Mouse (Mus musculus) cerebellum, adult 11-12 months (tissue): ENCODE results near the gene Mdfic.
"Not testable (repeated sequence)": the region's sequence is repeated elsewhere in the genome, so short reads cannot be mapped to it uniquely, and the experiment has no call there.

Experiments
- DNase-seq: peaks from one replicate; pipeline ENCODE4 v3.0.0; 2022

The Mdfic gene

DNA sequence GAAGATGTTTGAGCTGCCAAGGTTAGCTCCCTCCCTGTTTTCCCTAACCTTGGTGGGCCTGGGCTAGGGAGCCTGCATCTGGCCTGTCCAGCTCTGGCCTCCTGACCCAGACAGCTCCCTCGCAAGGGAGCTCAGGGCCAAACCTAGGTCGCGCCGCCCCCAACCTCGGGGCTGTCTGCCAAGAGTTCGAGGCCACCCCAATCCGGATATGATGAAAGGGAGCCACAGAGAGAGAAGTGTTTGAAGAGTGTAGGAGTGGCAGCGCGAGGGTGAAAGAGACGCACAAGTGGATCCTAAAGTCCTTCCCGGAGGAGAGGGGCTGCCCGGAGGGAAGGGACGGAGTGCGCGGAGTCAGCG is at the start of gene Mdfic:
TSS of gene Mdfic (plus strand) at position 201 of the 357 bp plus-strand sequence.
- DNase-seq = no peak

DNA sequence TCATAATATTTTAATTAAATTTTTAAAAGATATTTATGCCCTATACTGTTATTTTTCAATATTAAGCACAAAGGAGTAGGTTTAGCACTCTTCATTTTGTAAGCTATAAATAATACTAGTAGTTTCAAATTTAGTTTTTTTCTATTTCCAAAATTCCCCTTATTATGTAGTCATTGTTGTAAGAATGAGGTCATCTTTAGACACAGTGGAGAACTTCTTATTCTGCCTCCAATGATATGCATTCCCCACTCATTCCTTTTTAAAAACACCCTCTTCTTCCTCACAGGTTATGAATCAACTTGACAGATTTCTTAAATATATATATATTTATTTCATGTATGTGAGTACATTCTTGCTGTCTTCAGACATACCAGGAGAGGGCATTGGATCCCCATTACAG is 49.1 kb upstream of the Mdfic start:
- no peak for DNase-seq

DNA sequence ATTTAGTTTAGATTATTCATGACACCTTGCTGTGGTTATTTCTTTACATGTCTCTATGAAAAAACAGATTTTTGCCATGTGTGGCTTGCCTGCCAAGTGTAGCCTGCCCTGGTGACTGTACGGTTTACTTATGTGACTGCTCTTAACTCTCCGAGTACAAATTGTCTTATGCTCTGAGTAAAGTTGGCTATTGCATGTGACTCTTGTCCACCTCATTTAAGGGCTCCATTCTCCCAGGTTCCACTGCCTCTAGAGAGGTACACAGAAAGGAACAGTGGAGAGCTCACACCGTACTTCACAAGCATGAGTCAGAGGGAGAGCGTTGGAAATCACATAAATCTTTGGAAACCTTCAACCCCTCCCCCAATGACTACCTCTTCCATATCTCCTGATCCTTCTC is 10.4 kb upstream of the Mdfic start:
- no peak for DNase-seq

DNA sequence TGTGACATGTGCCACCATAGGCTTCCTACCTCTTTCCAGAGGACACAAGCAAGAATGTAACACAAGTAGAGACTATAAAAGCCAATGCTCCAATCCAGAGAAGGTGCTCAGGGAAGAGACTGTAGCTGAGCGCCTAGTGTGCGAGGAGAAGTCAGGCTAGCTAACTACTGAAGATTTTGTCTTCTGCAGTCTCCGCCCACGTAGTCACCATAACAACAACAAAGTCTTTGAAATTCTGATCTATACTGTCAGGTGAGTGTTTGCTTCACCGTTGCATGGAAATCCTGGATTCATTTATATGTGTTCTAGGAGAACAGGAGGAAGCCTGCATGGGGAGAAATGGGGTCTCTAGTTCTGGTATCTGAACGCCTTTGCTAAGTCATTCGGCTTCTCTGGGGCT is 9.8 kb upstream of the Mdfic start:
- DNase-seq = no peak

DNA sequence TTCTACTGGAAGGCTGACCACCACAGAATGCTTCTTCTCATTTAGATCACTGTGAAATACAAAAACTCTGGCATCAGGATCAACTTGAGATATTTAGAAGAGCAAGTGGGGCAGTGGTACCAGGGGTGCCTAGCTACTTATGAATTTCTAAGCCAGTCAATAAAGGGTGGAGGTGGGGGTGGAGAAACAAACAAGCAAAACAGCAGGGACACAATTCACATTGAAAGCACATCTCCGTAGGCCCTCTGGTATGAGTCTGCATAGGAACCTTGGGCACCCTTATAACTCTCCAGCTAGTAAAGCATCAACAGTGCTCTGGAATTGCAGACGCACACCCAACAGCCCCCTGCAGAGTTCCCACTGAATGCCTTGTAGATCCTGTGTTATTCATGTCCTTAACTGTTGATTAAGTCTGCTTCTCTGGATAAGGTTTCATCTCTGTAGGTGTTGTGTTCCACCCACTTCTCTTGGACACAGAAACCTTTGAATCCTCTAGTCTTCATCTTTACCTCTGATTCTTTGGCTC is 7.5 kb upstream of the Mdfic start:
- no peak for DNase-seq

DNA sequence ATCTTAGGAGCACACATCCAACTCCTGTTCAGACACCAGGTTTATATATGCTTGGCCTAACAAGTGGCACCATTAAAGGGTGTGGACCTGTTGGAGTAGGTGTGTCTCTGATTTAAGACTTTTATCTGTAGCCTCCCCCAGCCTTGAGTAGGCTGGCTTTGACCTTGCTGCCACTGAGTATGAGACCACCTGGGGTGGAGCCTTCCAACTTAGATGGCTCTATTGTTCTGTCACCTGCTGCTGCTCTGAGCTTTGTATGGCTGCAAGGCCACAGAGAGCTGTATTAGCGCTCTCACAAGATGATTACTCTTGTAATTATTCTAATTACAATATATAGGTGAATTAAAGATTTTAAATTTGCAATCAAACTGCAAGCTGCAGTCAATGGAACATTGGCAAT is 6.4 kb upstream of the Mdfic start:
- DNase-seq = not testable (repeated sequence)

DNA sequence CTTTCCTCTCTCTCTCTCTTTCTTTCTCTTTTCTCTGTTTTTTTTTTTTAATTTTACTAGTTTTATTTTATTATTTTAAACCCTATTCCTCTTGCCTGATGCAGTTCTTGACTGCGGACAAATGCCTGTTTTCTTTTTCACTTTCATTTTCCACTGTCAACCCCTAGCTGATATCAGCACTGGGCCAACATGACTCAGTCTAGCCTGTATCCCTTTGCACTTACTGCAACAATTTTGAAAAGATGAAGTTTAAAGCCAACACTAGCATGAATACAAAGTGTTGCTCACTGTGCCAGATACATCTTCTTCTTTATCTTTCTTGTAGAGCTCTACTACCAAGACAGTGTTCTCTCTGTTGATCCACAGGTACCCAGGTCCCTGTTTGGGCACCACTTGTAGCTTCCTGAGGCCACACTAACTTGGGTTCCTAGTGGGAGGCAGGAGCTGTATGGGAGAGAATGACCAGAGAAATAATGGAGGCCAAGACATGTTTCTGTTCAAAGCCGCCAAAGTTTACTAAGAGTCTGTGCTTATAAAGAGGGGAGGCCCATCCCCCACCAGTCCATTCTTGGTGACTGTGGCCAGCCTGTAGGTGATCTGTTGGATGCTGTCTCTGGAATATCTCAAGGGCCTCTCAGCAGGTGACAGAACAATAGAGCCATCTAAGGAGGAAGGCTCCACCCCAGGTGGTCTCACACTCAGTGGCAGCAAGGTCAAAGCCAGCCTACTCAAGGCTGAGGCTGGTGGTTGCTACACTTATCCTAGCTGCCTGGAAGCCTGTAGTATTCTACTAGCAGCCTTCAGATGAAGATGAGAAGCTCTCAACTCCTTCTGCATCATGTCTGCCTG is 5.2 kb upstream of the Mdfic start:
- DNase-seq = no peak

DNA sequence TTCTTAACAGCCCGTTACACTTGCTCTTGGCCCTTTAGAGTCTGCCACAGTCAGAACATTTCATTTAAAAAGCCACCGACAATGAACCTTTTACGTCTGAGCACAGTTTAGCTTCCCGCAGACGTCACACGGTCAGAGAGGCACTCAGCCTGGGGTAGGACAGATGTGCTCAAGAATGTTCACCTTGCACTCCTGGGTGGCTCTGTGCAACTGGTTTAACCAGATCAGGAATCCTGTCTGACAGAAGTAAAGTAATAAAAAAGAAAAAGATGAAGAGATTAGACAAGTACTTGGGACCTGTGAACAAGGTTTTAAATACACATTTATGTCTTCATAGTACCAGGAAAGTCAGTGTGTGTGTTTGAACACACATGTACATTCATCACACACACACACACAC is 542 bp upstream of the Mdfic start:
- no peak for DNase-seq

DNA sequence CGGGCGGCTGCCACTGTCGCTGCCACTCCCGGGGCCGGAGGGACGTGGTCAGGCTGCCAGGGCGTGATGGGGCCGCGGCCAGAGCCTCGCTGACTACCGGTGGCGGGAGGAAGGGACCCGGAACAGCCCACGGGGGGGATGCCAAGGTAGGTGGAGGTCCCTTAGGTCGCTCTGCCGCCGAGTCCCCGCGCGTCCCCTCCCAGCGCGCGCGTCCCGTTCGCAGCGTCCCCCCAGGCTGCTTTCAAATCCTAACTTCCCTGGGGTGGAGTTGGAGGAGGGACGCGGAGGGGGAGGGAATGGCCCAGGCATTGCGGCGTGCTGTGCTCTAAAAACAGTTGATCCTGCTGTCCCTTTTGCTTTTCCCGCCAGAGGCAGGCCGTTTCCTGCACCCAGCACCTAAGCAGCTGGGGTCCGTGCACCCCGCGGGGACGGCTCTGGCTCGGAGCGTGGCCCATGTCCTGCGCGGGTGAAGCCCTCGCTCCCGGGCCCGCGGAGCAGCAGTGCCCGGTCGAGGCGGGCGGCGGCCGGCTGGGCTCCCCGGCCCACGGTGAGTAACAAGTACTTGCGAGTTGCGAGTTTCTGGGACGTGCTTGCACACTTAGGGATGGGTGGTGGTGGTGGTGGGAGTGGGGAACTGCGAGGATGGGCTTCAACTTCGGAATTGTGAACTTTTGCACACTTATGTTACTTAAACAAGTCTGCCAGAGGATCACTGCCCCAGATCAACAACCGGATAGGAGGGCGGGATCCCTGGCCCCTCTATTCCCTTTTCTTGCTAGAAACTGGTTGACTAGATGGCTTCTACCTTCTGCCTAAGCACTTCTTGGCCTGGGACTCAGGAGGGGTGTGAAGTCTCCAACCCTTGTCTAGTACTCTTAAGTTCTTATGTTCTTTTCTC is 606 bp downstream of the Mdfic start:
- no peak for DNase-seq

DNA sequence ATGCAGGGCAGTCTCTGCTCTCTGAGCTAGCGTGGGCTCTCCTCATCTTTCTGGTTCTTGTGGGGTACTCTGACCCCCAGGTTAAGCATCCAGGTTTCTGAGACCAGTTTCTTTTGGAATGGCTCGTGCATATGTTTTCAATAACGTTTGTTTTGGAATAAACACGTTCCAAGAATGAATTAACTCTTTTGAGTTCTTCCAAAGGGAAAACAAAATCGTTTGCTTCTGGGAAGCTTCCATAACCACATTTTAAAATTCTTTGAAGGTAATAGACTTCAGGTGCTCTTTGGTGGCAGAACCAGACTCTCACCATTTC is 1.2 kb downstream of the Mdfic start:
- no peak for DNase-seq

DNA sequence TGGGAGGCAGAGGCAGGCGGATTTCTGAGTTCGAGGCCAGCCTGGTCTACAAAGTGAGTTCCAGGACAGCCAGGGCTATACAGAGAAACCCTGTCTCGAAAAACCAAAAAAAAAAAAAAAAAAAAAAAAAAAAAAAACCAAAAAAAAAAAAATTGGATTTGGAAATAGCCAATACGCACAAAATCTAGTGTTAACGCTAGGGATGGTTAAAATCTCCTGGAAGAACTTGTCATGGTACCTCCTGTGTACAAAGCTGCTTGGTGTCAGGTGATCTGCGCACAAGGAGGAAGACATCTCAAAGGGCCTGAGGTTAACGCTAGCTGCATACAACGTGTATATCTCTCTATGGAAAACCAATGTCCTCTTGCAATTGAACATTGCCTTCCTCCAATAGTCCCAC is 2.2 kb downstream of the Mdfic start:
- not testable (repeated sequence) for DNase-seq

DNA sequence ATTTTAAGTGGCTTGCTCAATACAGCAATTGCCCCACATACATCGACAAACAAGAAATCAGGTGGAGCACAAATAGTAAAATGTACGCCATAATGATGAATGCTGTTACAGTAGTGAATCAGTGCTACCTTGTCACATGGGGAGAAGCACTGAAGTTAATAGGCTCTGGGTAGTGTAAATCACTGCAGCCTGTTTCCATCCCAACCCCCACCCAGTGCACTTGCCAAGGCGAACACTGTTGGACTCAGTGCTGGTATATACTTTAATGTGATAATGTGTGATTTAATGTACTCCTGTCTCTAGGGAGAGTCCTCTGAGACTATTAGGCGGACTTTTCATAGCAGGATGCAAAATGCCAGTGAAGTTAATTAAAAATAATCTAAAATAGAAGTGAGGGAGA is 3.8 kb downstream of the Mdfic start:
- DNase-seq = no peak

DNA sequence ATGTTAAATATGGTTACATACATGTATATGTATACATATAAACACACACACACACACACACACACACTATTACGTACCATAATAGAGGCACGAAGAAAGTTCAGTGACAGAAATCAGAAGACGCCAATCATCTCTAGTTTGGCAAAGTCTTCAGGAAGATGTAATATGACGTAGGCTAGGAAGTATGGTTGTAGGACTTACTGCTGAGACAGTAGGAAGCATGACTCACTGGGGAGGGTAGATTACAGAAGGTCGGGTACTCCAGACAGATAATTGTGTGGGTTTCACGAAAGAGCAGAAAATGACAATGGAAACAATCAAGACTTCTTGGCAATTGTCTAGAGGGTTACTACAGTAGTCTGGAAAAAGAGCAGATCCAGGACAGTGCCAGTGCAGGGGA is 6.0 kb downstream of the Mdfic start:
- DNase-seq = no peak

DNA sequence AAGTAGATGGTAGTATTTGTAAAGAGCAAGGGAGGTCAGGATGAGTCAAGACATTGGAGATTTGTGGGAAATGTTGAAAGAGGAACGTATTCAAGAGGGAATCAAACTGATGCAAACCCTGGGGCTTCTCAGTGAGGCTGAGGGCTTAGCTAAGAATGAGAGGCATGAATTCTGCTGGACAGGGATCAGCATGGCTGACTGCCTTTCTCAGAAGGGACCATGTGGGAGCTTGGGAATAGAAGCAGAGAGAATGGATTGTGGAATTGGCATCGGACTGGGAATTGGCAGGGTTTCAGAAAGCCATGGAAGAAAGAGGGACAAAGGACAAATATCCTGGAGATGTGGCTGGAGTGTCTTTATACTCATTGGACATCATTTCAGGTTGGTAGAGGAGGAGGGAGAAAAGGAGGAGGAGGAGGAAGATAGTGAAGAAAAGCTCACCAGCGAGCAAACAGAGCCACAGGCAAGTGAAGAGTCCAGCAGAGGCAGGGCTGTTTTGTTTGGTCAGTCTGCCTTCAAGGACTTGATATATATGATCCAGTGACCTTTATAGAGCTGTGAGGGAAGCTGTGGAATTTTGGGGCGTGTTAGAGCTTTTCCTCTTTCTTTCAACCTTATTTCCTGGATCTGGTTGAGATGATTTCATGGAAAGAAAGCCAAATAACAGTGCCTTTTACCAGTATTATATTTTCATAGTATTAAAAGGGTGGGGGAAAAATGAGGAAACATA is 7.4 kb downstream of the Mdfic start:
- DNase-seq = no peak

DNA sequence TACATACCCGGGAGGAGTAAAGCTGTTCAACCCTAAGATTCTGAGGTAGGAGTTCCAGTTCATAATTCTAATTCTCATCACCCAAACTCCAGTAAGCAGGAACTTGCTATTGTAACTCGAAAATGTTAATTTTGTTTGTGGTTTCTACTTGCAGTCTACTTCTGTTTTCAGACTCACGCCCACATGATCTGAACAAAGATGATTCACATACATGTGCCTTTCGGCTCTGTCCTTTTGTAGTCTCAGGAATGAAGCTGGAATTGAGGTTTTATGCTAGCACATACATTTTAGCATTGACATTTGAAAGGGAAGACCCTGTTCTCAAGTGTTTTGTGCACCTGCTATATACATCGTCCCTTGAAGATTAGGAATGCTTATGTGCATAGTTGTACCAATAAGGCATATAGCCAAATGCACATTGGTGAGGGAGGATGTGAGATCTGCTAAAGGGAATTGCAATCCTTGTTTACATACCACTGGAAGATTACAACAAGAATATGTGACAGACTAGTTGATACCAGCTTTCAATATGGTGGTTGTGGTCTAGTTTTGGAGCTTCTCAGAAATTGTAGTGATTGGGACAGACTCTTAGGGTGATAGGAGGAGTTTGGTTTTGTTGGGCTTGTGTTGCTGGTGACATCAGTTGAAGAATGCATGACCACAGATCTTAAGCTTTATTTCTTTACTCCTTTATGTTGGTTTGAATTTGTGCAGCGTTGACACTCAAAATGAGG is 8.6 kb downstream of the Mdfic start:
- DNase-seq = no peak

DNA sequence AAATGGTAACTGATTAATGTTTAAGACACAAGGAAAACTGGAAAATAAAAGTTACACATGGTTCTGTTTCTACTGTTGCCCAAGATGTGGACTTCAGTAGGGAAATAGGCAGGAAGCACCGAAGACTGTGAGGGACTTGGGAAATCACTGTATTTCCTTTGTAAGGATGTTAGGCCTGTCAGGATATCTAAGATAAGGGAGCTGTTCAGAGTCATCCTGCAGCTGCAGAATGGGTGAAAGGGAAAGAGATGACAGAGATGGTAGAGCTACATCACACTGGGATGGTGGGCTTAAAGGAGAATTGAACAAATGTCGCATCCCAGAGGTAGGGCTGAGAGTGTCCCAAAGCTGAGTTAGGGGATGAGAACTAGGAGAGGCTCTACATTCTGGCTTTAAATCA is 9.8 kb downstream of the Mdfic start:
- no peak for DNase-seq

DNA sequence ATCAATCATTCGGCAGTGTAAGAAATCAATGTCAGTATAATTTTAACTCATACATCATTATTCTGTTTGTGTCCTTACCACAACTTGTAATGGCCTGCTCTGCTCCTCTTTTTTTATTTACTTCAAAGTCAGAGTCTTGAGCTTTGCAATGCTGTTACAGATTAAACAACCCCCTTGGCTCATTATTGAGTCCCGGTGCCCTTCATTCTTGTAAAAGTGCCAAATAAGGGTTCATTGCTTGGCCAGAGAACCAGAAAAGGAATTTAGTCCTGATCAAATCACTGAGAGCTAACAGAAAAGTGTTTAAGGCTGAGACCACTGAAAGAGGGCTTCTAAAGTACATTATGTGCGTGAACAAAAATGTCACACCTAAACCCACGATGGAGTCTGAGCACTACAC is 10.2 kb downstream of the Mdfic start:
- DNase-seq = no peak

DNA sequence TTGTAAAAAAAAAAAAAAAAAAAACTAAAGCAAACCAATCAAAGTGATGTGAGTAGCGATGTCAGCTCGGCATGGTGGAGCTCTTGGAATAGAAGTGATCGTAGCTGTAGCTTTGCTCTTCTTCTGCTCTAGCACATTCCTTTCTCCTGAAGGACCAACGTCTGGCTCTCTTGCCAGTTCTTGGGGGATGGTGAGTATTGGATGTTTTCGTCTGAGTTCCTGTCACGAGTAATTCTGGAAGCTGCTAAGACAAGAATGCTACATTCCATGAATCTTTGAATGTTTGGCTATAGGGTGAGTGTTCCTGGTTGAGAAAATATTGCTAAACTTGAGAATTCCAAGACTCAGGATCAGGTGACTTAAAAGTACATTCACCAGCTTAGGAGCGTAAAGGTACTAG is 11.0 kb downstream of the Mdfic start:
- no peak for DNase-seq

DNA sequence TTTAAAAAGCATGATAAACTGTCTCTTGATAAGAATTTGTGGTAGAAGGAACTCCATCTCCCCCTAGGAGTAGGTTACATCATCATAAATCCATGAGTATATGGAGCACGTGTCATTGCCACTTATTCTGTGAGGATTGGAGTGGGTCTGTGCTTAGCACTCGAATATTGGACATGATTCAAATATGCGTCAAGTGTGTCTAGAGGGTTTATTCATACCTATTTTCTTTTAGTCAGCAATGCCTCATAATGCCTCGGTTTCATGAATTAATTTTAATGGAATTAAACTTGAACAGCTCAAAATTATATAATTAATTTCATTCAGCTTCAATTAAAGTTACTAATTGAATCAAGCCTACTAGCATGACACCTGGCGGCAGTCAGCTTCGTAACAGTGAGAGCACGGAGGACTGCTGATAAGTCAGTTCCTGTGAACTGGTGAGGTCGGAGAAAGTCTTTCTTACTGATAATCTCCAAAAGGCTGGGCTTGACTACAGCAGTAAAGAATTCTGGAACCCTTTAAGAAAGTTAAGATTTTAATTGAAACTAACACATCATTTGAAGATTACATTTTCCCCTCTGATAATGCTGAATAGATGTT is 17.0 kb downstream of the Mdfic start:
- no peak for DNase-seq

DNA sequence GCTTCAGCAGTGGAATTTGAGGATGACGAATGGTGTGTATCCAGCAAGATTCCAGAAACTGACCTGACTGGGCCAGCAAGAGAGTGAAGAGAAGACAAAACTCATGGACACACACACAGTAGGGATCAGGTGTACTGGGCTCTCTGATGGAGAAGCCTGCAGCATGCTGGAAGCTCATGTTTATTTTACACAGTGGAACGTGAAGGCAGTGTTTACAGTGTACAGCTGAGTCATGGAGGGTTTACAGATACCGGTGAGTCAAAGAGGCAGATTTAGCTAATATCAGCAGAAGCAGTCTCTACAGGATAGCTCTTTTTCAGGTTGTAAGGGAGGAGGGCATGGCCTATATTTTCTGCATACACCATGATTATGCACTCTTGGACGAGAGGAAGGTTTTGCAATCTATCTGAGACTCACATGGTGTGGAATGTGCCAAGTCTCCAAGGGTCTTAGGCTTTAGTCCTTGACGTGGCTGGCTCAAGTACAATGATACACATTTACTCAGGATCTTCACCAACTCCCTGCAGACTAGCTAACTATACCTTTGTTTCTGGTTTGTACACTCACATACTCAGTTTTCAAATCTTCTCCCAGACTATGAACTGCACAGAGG is 18.0 kb downstream of the Mdfic start:
- DNase-seq = no peak

DNA sequence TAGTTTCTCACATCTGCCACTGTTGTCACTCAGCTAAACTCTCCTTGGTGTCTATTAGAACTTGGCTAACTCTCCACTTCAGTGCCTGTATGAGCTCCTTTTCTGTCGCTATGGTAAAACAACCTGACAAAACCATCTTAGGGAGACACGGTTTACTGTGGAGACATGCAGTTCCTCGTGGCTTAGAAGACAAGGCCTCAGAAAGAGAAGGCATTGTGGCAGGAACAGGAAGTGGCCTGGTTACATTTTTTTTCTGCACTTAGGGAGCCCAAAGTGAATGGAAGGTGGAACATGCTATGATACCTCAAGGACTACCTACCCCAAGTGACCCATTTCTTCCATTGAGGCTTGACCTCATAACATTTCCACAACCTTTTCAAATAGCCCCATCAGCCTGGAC is 18.7 kb downstream of the Mdfic start:
- no peak for DNase-seq

DNA sequence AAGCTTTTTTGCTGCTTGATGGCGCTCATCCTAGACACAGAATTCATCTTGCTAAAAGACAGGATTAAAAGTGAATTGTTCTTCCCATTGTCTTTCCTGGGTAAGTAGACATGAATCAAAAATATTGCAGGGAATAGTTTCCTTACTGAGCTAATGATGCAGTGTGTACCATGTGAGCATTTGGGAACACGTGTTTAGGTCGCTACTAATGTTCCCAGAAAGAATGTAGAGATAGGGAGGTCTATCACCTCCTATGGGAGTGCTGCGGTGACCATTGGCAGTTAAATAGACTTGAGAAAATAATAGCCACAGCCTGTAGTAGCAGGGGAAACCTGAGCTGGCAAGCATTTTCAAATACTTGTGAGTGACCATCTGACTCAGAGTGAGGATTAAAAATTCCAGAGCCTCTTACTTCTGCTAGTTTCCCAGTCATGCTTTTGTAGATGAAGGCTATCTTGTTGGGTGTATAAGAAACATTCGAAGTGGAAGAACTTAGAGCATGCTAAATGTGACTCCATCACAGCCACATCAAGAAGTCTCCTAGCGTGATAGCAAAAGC is 22.2 kb downstream of the Mdfic start:
- DNase-seq = no peak
